Mouse (Mus musculus) thymus, adult 18-20 months (tissue): ENCODE measurements around the gene Dpp10.

Source experiments
- DNase-seq, 2 experiments: peaks; one replicate each; pipeline ENCODE4 v3.0.0; 2022; ENCODE audit warnings: mixed read lengths in 2 of 2

Gene Dpp10

DNA sequence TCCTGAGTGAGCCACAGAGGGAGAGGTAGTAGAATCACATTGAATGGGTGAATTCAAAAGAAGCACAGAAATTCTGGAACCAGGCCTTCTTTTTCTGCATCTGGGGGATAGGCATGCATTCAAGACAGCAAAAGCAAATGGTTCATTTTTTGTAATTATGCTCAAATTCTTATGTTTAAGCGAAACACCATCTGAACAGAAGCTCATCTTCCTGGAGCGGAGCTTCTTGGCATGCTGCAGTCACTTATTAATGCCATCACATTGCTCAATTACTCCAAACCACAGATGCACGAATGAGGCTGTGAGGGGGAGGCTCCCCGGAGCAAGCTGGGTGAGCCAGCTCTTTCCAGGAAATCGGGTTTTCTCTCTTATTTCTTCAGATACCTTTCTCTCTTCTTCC, 142.7 kb downstream of the Dpp10 start:
- no peak for DNase-seq

DNA sequence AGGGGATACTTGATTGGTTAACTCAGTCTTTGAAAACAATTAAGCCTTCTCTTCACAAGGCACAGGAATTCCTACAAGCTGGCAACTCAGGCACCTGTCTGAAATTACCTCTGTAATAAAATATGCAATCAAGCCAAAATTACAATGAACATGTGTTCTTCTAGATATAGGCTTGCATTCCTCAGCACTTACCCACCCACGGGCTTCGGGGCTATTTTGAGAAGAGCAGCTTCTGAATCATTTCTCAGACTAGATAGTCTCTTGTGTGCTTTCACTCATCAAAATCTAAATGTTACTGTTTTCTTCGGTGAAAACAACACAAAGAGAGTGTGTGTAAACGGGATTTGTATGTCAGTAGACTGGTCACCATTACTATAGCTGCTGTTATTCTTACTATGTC, 144.1 kb downstream of the Dpp10 start:
- no peak for DNase-seq

DNA sequence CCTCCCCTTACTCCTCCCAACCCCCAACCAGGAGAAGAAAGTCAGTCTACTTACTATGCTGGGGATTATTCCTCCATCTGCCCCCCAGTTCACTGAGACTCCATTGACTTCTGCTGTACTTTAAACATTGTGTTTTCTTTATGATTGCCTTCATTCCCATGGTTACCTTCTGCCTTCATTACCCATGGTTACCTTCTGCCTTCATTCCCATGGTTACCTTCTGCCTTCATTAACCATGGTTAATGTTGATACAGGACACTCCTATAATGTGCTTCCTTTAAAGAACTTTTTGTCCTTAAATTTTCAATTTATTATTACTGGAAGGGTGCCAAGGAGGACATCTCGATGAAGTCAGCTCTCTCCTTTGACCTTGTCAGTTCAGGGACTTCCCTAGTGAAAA, 158.1 kb downstream of the Dpp10 start:
- DNase-seq = no peak

DNA sequence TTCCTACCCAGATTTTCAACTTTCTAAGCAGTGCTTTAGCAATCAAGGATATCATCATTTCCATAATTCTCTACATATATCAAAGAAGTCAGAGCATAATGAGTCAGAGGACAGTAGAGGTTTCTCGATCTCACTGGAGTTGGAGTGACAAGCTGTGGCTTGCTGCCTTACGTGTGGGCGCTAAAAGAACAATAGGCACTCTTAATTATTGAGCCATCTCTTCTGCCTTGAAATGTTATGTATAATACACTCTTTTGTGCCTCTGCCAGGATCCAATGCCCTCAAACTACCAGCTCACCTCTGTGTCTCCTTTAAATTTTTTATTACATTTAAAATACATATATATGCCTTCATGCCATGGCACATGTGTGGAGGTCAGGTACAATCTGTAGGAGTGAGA, 198.5 kb downstream of the Dpp10 start:
- no peak for DNase-seq

DNA sequence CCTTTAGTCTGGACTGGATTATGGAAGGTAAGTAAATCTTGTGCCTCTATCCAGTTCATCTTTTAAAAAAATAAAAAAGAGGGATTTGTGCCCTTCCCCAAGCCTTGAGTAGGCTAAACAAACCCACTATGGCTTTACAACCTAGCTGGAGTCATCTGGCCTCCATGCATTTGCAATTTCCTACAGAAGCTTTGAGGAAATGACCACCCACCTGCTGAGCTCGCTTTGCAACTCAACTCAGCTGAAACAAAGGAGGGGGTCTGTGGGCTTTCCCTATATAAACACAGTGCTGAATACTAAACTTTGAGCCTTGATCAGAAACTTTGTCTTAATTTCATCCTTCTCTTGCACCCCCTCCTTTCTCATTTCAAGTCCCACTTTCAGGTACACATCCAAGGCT, 244.2 kb downstream of the Dpp10 start:
- no peak for DNase-seq

DNA sequence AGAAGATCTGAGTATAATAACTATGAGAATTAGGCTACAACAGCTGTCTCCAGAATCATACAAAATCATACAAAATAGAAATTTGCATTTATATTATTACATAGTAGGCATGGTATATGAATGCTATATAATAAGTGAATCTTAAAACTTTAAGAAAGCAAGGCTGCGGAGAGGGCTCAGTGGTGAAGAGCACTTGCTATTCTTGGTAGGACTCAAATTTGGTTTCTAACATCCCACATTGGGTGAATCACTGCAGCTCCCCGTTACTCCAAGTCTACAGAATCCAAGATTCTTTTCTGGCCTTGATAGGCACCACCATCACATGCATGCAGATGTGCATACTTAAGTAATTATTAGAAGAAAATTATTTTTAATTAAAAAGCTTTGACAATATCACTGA, 279.8 kb downstream of the Dpp10 start:
- no peak for DNase-seq

DNA sequence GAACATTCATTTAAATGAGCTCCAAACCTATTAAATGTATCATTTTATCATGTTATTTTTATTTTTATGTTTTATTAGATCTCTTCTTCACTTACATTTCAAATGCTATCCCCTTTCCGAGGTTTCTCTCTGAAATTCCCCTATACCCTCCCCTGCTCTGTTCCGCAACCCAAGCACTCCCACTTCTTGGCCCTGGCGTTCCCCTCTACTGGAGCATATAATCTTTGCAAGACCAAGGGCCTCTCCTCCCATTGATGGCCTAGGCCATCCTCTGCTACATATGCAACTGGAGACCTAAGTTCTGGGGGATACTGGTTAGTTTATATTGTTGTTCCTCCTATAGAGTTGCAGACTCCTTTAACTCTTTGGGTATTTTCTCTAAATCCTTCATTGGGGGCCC, 283.1 kb downstream of the Dpp10 start:
- DNase-seq = no peak

DNA sequence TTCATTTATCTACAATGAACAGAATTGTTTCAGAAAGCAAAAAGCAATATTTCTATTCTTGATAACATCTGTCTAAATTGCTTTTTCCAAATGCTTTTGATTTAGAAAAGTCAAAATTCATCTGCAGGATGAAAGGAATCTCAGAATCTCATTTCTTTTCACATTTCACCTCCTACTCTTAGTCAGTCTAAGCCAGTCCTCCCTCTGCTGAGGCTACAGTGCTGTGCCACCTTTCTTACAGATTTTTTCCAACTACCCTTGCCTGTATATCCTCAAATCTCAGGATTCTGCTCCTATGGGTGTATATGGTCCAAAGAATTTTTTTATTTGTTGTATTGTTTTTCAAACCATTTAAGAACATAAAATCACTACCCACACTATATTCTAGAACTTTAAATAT, 289.3 kb downstream of the Dpp10 start:
- no peak for DNase-seq

DNA sequence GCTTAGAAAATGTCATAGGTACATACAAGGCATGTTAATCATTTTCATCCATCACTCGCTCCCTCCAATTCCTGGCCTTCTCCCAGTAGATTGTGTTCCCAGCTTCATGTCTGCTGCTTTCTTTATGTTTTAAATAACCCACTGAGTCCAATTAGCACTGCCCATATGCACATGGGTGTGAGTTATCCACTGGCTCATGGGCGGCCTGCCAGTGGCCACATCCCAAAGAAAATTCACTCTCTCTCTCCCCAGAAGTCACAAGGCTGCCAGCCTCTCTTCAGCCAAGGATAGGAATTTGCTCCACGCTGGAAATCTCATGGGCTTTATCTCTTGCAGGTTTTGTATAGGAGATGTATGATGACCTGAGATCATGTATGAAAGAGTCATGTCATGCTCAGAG, 338.1 kb downstream of the Dpp10 start:
- DNase-seq = no peak

DNA sequence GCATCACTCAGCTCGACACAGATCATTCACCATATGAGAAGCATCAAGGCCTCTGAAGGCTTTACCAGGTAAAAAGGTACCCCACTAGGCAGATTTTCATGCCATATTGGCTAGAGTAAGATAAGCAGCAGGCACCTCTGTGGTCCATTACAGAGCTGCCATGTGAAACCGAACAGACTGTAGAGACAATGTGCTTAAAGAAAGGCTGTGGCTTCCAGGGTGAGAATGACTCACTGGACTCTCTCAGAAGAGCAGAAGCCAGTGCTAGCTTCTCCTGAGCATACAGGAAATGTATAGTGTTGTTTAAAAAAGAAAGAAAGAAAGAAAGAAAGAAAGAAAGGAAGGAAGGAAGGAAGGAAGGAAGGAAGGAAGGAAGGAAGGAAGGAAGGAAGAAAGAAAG, 386.9 kb downstream of the Dpp10 start:
- no peak for DNase-seq

DNA sequence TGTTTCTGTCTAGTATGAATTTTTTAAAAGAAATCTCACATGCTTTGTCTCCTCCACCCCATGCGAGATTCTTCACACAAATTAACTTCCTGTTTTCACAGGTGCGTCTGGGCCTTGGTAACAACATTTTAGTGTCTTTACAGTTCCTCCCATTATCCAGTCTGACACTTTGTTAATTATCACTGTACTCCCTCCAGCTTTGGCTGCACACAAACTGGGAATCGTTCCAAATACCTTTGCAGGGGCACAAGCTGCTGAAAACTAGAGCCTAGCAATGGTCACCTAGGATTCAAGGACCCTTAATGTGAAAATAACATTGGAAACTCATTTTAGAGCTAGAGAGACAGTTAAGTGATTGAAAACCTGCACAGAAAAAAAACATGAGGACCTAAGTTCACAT, 388.8 kb downstream of the Dpp10 start:
- DNase-seq = no peak

DNA sequence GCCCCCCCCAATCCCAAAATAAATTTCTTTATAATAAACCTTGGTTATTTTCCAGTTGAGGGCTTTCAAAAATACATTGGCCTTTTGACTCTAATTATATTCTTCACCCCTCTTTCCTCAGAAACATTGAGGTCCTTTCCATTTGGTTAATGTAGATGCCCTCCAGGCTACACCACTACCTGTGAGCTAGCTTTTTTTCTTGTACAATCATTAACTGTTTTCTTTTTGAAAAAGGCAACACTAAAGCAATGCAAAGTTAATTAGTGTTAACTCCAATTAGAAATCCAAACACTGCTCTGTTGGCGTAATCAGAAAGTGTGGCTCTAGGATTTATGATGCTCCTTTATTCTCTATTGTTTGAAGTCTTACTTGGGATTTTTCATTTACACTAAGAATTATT, 407.5 kb downstream of the Dpp10 start:
- DNase-seq = no peak

DNA sequence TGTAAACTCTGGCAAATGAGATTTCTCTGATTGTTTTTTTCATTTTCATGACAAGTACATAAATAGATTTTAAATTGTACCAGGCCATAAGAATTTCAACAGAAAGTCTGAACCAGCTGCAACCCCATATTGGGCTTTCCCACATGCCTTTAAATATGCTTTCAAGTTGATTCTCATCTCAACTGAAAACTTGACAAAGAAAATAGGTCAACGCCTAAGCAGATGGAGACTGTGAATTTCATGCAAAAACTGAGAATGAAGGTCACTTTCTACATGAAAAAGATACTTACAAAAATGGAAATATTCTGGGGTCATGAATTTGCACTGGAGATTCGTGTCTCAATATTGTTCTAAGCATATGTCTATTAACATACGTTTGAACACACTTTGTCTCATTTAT, 417.1 kb downstream of the Dpp10 start:
- no peak for DNase-seq

DNA sequence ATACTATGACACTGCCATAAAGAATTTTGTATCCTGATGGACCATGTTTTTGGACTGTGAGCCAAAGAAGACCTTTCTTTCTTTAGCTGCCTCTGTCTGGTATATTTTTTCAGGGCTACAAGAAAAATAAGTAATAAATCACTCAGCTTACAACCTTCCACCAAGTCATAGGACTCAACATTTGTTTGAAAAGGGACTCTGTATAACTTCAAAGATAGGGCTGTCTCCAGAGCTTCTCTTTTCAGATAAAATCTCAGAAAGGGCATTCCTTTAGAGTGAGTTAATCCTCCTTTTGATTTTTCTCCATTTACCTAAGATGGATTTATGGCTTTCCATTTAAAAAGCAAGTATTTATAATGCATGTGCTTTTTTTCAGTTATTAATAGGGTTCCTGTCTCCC, 460.5 kb downstream of the Dpp10 start:
- no peak for DNase-seq

DNA sequence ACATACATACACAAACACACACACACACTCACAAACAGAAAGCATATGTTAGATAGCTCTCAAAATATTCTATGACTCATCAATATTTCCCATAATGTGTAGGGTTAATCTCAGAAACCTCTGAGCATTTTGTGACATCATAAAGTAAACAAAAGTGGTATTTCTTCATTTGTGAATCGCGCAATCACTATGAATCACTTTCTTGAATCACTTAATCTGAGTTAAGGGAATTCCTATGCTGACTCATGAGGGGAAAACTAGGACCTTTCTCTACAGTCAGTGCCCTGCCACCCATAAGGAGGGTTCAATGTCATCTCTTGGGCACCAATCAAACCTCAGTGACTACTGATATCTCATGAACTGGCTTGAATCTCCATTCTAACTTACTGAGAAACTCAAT, 465.2 kb downstream of the Dpp10 start:
- no peak for DNase-seq

DNA sequence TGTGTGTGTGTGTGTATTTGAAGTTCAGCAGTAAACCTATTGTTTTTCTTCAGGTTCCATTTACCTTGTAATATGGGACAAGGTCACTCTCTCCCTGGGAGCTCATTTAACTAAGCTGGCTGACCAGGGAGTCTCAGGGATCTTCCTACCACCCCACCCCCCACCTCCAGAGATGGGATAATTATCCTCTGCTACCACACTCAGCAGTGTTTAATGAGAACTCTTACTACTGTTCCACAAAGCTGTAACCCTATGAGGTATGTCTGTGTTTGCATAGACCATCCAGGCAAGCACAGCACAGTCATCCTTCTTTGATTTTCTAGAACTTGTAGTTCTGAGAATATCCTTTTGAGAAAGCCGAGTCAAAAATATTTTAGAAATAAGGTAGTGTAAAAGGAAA, 471.6 kb downstream of the Dpp10 start:
- no peak for DNase-seq

DNA sequence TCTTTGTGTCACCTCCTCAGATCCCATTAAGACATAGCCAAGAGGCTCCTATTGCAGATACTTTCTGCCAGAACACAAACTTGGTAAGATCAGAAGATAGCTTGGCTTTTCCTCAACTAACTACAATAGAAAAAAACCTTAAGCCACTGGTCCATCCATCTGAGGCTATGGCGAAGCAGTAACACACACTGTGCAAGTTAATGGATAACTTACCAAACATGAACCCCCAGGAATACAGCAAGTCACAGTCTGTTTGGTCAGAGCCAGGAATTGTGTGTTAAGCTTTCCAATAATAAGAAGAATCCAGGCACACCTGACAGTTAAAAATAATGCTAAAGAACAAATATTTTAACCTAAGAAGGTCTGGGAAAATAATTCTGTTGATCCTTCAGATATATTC, 502.9 kb downstream of the Dpp10 start:
- DNase-seq = no peak

DNA sequence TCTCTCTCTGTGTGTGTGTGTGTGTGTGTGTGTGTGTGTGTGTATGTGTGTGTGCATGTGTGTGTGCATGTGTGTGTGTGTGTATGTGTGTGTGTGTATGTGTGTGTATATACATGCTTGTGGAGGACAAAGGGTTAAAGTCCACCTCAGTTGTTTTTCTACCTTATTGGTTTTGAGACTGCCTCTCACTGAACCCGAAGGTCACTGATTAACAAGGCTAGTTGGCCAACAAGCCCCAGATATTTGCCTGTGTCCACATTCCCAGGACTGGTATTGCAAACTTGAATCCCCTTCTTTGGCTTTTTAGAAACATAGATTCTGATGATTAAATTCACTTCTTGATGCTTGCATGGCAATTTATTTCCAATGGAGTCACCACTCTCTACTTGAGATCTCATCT, 577.6 kb downstream of the Dpp10 start:
- DNase-seq = no peak

DNA sequence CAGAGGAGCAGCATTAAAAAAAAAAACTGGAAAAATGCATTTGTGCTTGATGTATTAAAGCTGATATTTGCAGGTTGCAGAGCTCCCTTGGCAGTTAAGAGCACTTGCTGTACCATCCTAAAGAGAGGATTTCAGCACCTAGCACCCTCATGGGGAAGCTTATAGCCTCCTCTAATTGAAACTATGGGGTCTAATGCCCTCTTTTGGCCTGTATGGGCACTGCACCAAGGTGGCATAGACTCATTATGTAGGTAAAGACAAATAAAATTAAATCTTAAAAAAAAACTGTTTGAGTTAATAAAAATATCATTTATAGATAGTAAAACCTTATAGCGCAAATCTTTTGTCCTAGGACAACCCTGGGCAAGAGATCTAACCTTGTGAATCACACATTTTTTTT, 631.2 kb downstream of the Dpp10 start:
- DNase-seq = no peak

DNA sequence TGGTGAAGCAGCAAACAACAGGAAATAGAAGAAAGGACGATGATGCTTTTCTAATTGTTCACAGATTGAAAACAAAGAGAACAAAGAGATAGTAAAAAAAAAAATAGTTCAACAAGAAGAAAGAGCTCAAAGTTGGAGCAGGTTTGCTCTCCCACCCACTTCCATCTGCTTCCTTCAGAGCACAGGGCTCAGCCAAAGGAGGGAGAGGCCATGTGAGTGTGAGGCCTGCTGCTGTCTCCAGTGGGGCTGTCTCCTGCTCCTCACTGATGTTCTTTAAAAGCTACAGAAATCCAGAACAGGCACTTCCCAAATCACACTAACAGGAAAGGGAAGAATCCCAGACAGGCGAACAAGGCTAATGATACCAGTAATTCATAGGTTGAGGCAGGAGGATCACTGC, 694.1 kb downstream of the Dpp10 start:
- DNase-seq = no peak

DNA sequence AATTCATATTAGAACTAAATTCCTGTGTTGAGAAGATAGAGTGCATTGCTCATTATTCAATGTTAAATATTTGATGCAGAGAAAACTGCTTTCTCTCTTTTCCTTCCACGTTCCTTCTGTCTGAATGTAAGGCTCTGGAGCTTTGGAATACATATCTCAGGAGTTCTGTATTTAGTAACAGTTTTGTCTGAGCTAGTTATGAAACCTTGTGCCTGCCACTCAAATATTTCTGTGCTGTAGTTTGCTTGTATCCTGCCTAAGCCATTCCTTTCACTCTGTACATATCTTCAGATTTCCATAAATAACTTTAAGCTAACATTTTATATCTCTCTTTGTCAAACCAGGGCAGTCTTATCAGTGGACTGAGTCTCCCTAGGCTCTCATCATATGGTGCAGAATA, 707.5 kb downstream of the Dpp10 start:
- no peak for DNase-seq

DNA sequence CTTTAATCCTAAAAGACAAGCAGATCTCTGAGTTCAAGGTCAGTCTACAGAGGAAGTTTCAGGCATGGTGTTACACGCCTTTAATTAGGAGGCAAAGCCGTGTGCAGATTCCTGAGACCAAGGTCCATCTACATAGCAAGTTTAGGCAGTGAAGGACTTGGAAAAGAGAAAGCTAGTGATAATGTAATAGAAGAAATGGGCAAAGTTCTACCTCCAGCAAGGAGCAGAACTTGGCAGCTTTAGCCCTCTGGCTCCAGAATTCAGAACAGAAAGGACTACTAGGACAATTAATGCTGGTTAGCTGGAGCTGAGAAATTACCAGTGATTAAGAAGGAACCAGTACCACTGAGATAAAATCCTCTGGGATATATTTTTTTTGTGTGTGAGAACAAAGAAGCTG, 728.5 kb downstream of the Dpp10 start:
- no peak for DNase-seq
